Mouse (Mus musculus) heart, embryonic 10.5 days (tissue): ENCODE data around the gene Ldhd. TPM values are rescaled to one million over a fixed set of nuclear protein-coding genes. Genes with fewer than 3 reads are reported as not detected.

ENCODE experiments used
- DNase-seq: peaks from one replicate; pipeline ENCODE4 v3.0.0-alpha.2; 2017; ENCODE audit warnings: low spot score
- H3K27ac ChIP-seq: fragments of 300-500 bp; sonication (generic); 2 replicates; pipeline ENCODE4 v1.5.1; 2016; ENCODE audit warnings: mild to moderate bottlenecking
- H3K27me3 ChIP-seq: fragments of 300-500 bp; sonication (generic); 2 replicates; pipeline ENCODE4 v1.6.1; 2016; ENCODE audit warnings: mild to moderate bottlenecking; ENCODE audit not compliant: poor library complexity, insufficient read depth, severe bottlenecking
- H3K36me3 ChIP-seq: fragments of 300-500 bp; sonication (generic); 2 replicates; pipeline ENCODE4 v1.6.1; 2016; ENCODE audit warnings: mild to moderate bottlenecking, moderate library complexity
- H3K4me1 ChIP-seq: fragments of 300-500 bp; sonication (generic); 2 replicates; pipeline ENCODE4 v1.6.1; 2016; ENCODE audit warnings: mild to moderate bottlenecking
- H3K4me3 ChIP-seq: fragments of 300-500 bp; sonication (generic); 2 replicates; pipeline ENCODE4 v1.5.1; 2016; ENCODE audit warnings: mild to moderate bottlenecking, moderate library complexity
- H3K9me3 ChIP-seq: fragments of 300-500 bp; sonication (generic); 2 replicates; pipeline ENCODE4 v1.6.1; 2016; ENCODE audit warnings: mild to moderate bottlenecking, moderate library complexity
- WGBS: fragments of 180-500 bp; shearing (Covaris S2); methylation state at CpG from one replicate; pipeline ENCODE4 v1.1.7; 2016; 5-methylcytosine and 5-hydroxymethylcytosine counted together
- polyA plus RNA-seq: library from polyadenylated mRNA; unstranded; fragments of >200 nt; fragmentation: Nextera tagmentation; extraction: Ambion mirVana; gene quantifications from 2 replicates; pipeline ENCODE4 v1.2.1, GENCODE M21; 2016

Gene Ldhd
- polyA plus RNA-seq, 1 experiment from 2014 or later, result 0.43 TPM

GRCm38 (mm10) chr8:111643264-111644141 lies 13.3 kb upstream of the Ldhd start, which contains the start of gene Zfp1:
Gene Zfp1, plus strand, starts transcription at chr8:111643401.
- Histone ChIP-seq H3K27ac (peak within 1 kb of the TSS; percentile 100), H3K36me3 (no peaks in the 10 kb centered on the region), H3K9me3 (no peaks in the 10 kb centered on the region), H3K27me3 (no peaks in the 10 kb centered on the region), H3K4me3 (peak within 1 kb of the TSS; percentile 90), H3K4me1 (peaks cover 13% of the 10 kb centered on the region)
- peak; percentile 96 for DNase-seq
- under 1% methylated on average over 75 of the region's 75 CpGs for WGBS

GRCm38 (mm10) chr8:111642939-111643263 lies 12.7 kb upstream of the Ldhd start:
- no peak for DNase-seq
- H3K36me3 ChIP-seq, result no peaks in the 10 kb centered on the region
- H3K27me3 ChIP-seq, result no peaks in the 10 kb centered on the region
- WGBS, result 11% methylated on average over 5 of the region's 5 CpGs
- H3K27ac ChIP-seq, result peak overlapping the region; percentile 100
- H3K9me3 ChIP-seq, result no peaks in the 10 kb centered on the region
- H3K4me1 ChIP-seq, result peaks cover 7% of the 10 kb centered on the region; the same call in 1 of the 2 replicates
- H3K4me3 ChIP-seq, result peak overlapping the region; percentile 90

GRCm38 (mm10) chr8:111642496-111642895 lies 12.3 kb upstream of the Ldhd start:
- peak overlapping the region; percentile 90 for H3K4me3 ChIP-seq
- H3K4me1 ChIP-seq, result peaks cover 7% of the 10 kb centered on the region; the same call in 1 of the 2 replicates
- no peak for DNase-seq
- 32% methylated on average over 5 of the region's 5 CpGs for WGBS
- peak overlapping the region; percentile 100 for H3K27ac ChIP-seq
- H3K36me3 ChIP-seq, result no peaks in the 10 kb centered on the region
- no peaks in the 10 kb centered on the region for H3K9me3 ChIP-seq
- H3K27me3 ChIP-seq, result no peaks in the 10 kb centered on the region

GRCm38 (mm10) chr8:111641064-111641463 lies 10.9 kb upstream of the Ldhd start:
- no peaks in the 10 kb centered on the region for H3K36me3 ChIP-seq
- peaks cover 7% of the 10 kb centered on the region; the same call in 1 of the 2 replicates for H3K4me1 ChIP-seq
- no peak overlapping the region for H3K27ac ChIP-seq
- whole genome bisulfite sequencing, result 95% methylated on average over 2 of the region's 2 CpGs
- H3K9me3 ChIP-seq, result no peaks in the 10 kb centered on the region
- no peak overlapping the region for H3K4me3 ChIP-seq
- no peaks in the 10 kb centered on the region for H3K27me3 ChIP-seq
- DNase-seq, result no peak

GRCm38 (mm10) chr8:111638086-111638485 lies 7.9 kb upstream of the Ldhd start:
- no peaks in the 10 kb centered on the region for H3K36me3 ChIP-seq
- no peak overlapping the region for H3K27ac ChIP-seq
- no peak overlapping the region for H3K4me3 ChIP-seq
- H3K9me3 ChIP-seq, result no peaks in the 10 kb centered on the region
- DNase-seq, result no peak
- peaks cover 7% of the 10 kb centered on the region; the same call in 1 of the 2 replicates for H3K4me1 ChIP-seq
- no peaks in the 10 kb centered on the region for H3K27me3 ChIP-seq

GRCm38 (mm10) chr8:111632976-111633375 lies 2.8 kb upstream of the Ldhd start:
- Histone ChIP-seq H3K36me3 (peaks cover 3% of the 10 kb centered on the region; the same call in 1 of the 2 replicates), H3K4me1 (peaks cover 6% of the 10 kb centered on the region), H3K9me3 (no peaks in the 10 kb centered on the region), H3K27me3 (no peaks in the 10 kb centered on the region), H3K27ac (no peak overlapping the region), H3K4me3 (no peak overlapping the region)
- WGBS, result 92% methylated on average over 3 of the region's 3 CpGs
- DNase-seq, result no peak

GRCm38 (mm10) chr8:111631589-111631988 lies 1.4 kb upstream of the Ldhd start:
- no peaks in the 10 kb centered on the region for H3K27me3 ChIP-seq
- no peak for DNase-seq
- H3K36me3 ChIP-seq, result peaks cover 6% of the 10 kb centered on the region; the same call in 1 of the 2 replicates
- no peak overlapping the region for H3K27ac ChIP-seq
- WGBS, result 87% methylated on average over 8 of the region's 8 CpGs
- peaks cover 6% of the 10 kb centered on the region for H3K4me1 ChIP-seq
- no peaks in the 10 kb centered on the region for H3K9me3 ChIP-seq
- no peak overlapping the region for H3K4me3 ChIP-seq

GRCm38 (mm10) chr8:111628894-111629501 lies 1.2 kb downstream of the Ldhd start:
- H3K27ac ChIP-seq, result no peak overlapping the region
- H3K4me3 ChIP-seq, result no peak overlapping the region
- WGBS, result 86% methylated on average over 19 of the region's 19 CpGs
- no peak for DNase-seq
- no peaks in the 10 kb centered on the region for H3K9me3 ChIP-seq
- H3K36me3 ChIP-seq, result peaks cover 8% of the 10 kb centered on the region
- peaks cover 17% of the 10 kb centered on the region for H3K4me1 ChIP-seq
- H3K27me3 ChIP-seq, result no peaks in the 10 kb centered on the region

GRCm38 (mm10) chr8:111628401-111628800 lies 1.8 kb downstream of the Ldhd start:
- Histone ChIP-seq H3K4me1 (peaks cover 19% of the 10 kb centered on the region), H3K27ac (no peak overlapping the region), H3K36me3 (peaks cover 9% of the 10 kb centered on the region), H3K9me3 (no peaks in the 10 kb centered on the region), H3K27me3 (no peaks in the 10 kb centered on the region), H3K4me3 (no peak overlapping the region)
- DNase-seq, result no peak
- WGBS, result 93% methylated on average over 12 of the region's 12 CpGs

- 96% methylated on average over 9 of the region's 9 CpGs for WGBS
- DNase-seq, result no peak
- Histone ChIP-seq H3K27me3 (no peaks in the 10 kb centered on the region), H3K9me3 (no peaks in the 10 kb centered on the region), H3K36me3 (peaks cover 9% of the 10 kb centered on the region), H3K4me1 (peaks cover 19% of the 10 kb centered on the region), H3K27ac (no peak overlapping the region), H3K4me3 (no peak overlapping the region)
Observed at GRCm38 (mm10) chr8:111627923-111628322, 2.3 kb downstream of the Ldhd start.

- H3K9me3 ChIP-seq, result no peaks in the 10 kb centered on the region
- 89% methylated on average over 14 of the region's 14 CpGs for WGBS
- H3K36me3 ChIP-seq, result peaks cover 16% of the 10 kb centered on the region
- no peak for DNase-seq
- H3K27me3 ChIP-seq, result no peaks in the 10 kb centered on the region
- H3K4me1 ChIP-seq, result peaks cover 19% of the 10 kb centered on the region
- no peak overlapping the region for H3K4me3 ChIP-seq
- no peak overlapping the region for H3K27ac ChIP-seq
Observed at GRCm38 (mm10) chr8:111626933-111627332, 3.2 kb downstream of the Ldhd start.

- peaks cover 19% of the 10 kb centered on the region for H3K4me1 ChIP-seq
- no peak overlapping the region for H3K4me3 ChIP-seq
- no peak overlapping the region for H3K27ac ChIP-seq
- DNase-seq, result no peak
- no peaks in the 10 kb centered on the region for H3K9me3 ChIP-seq
- peaks cover 21% of the 10 kb centered on the region for H3K36me3 ChIP-seq
- WGBS, result 69% methylated on average over 8 of the region's 8 CpGs
- no peaks in the 10 kb centered on the region for H3K27me3 ChIP-seq
Observed at GRCm38 (mm10) chr8:111626528-111626820, 3.7 kb downstream of the Ldhd start.

- Histone ChIP-seq H3K27me3 (no peaks in the 10 kb centered on the region), H3K4me3 (no peak overlapping the region), H3K27ac (no peak overlapping the region), H3K9me3 (no peaks in the 10 kb centered on the region), H3K4me1 (peaks cover 19% of the 10 kb centered on the region), H3K36me3 (peaks cover 21% of the 10 kb centered on the region)
- 42% methylated on average over 6 of the region's 6 CpGs for WGBS
- peak; percentile 90 for DNase-seq
Observed at GRCm38 (mm10) chr8:111625694-111626527, 4.3 kb downstream of the Ldhd start.
